Mouse (Mus musculus) intestine, embryonic 16.5 days (tissue): ENCODE results near the gene Lrrc25. TPM values are rescaled to one million over a fixed set of nuclear protein-coding genes. Genes with fewer than 3 reads are reported as not detected.

Experiments used
- ATAC-seq: fragments of 200-750 bp; cut with Nextera tagmentation; 2 replicates; pipeline ENCODE4 v1.8.0; 2017; ENCODE audit warnings: moderate TSS enrichment, moderate library complexity
- H3K27ac ChIP-seq: fragments of 300-500 bp; sonication (generic); 2 replicates; pipeline ENCODE4 v1.5.1; 2014; ENCODE audit warnings: mild to moderate bottlenecking, low read length
- H3K27me3 ChIP-seq: fragments of 300-500 bp; sonication (generic); replicated peaks from 2 replicates; pipeline ENCODE4 v1.6.1; 2014; ENCODE audit warnings: low read length, control low read depth, mixed read lengths; ENCODE audit not compliant: control insufficient read depth, insufficient read depth
- H3K36me3 ChIP-seq: fragments of 300-500 bp; sonication (generic); 2 replicates; pipeline ENCODE4 v1.6.1; 2014; ENCODE audit warnings: low read length, control low read depth; ENCODE audit not compliant: control insufficient read depth, insufficient read depth
- H3K4me1 ChIP-seq: fragments of 300-500 bp; sonication (generic); 2 replicates; pipeline ENCODE4 v1.6.1; 2014; ENCODE audit warnings: low read length, control low read depth, mixed read lengths; ENCODE audit not compliant: control insufficient read depth, insufficient read depth
- H3K4me2 ChIP-seq: fragments of 300-500 bp; sonication (generic); 2 replicates; pipeline ENCODE4 v1.6.1; 2014; ENCODE audit warnings: low read depth, low read length, control low read depth
- H3K4me3 ChIP-seq: fragments of 300-500 bp; sonication (generic); 2 replicates; pipeline ENCODE4 v1.5.1; 2014; ENCODE audit warnings: mild to moderate bottlenecking, low read length
- H3K9ac ChIP-seq: fragments of 300-500 bp; sonication (generic); 2 replicates; pipeline ENCODE4 v1.6.1; 2014; ENCODE audit warnings: low read depth, low read length
- H3K9me3 ChIP-seq: fragments of 300-500 bp; sonication (generic); 2 replicates; pipeline ENCODE4 v1.6.1; 2016; ENCODE audit warnings: low read length, control low read depth; ENCODE audit not compliant: control insufficient read depth
- WGBS: fragments of 180-500 bp; shearing (Covaris S2); extraction: QIAGEN DNeasy Blood & Tissue Kit; methylation state at CpG from one replicate; pipeline ENCODE4 v1.1.7; 2014; 5-methylcytosine and 5-hydroxymethylcytosine counted together
- polyA plus RNA-seq: library from polyadenylated mRNA; unstranded; fragments of >200 nt; fragmentation: Nextera tagmentation; extraction: Ambion mirVana; gene quantifications from 2 replicates; pipeline ENCODE4 v1.2.1, GENCODE M21; 2015

The Lrrc25 gene
- polyA plus RNA-seq, 1 experiment from 2014 or later = 3.0 TPM

DNA sequence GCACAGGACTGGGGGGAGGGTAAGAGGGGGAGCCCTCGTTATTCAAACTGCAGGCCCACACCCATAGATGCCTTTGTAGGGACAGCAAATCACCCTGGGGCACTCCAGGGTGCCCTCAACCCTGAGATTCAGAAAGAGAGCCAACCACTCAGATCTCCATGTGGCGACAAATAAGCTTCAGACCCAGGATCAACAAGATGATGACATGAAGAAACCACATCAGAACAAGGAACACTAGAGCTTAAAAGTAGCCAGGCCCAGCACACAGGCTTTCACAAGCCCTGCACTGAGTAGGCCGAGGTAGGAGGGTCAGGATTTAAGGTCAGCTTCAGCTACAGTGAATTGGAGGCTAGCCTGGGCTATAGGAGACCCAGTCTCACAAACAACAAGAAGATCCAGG, 33.0 kb downstream of the Lrrc25 start:
- 59% methylated on average over 3 of the region's 3 CpGs for WGBS
- Histone ChIP-seq H3K27ac (peak overlapping the region; percentile 81), H3K4me2 (no peak overlapping the region), H3K4me3 (no peak overlapping the region), H3K27me3 (no peaks in the 10 kb centered on the region), H3K36me3 (peaks cover 12% of the 10 kb centered on the region; the same call in 1 of the 2 replicates), H3K9ac (peak overlapping the region; percentile 48; the same call in 1 of the 2 replicates), H3K9me3 (no peaks in the 10 kb centered on the region), H3K4me1 (peaks cover 47% of the 10 kb centered on the region)
- ATAC-seq = peak; percentile 8; the same call in 1 of the 2 replicates

DNA sequence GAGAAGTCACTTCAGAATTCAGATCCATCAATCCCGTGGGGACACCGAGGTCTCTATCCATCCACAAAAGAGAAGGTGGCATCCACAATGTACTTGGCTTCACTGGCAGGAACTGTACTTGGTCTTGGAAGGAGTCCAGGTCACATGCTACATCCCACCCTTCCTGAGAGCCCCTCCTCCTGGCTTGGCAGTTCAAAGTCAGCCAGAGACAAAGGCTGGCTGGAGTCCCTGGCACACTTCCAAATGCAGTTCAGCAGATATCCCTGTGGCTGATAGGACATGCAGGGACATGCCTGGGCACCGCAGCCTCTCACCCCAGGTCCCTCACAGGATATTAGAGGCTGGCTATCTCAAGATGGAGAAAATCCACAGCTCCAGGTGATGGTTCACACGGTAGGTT, 33.4 kb downstream of the Lrrc25 start:
- Histone ChIP-seq H3K4me1 (peaks cover 47% of the 10 kb centered on the region), H3K27me3 (no peaks in the 10 kb centered on the region), H3K4me3 (no peak overlapping the region), H3K9ac (peak overlapping the region; percentile 48), H3K9me3 (no peaks in the 10 kb centered on the region), H3K36me3 (peaks cover 12% of the 10 kb centered on the region; the same call in 1 of the 2 replicates), H3K4me2 (no peak overlapping the region), H3K27ac (peak overlapping the region; percentile 81)
- peak; percentile 82 for ATAC-seq
- 48% methylated on average over 4 of the region's 4 CpGs for WGBS

DNA sequence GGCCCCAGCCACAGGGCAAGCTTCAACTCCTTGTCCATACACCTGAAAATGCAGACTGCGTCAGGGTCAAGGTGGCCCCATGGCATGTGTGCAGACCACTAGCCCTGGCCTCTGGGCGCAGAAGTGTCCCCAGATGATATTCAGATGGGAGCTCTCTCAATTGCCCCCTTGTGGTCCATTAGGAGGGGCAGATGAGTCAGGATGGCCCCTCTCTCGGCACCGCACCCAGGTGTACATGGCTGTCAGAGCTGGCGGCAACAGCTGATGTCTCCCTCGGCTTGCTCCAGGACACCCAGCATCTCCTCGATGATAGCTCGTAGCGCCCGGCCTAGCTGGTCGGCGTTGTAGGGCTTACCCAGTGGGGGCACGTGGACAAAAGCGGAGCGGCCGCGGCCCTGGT, 34.4 kb downstream of the Lrrc25 start:
- Histone ChIP-seq H3K27me3 (no peaks in the 10 kb centered on the region), H3K36me3 (peaks cover 12% of the 10 kb centered on the region; the same call in 1 of the 2 replicates), H3K9ac (0 out of 2 replicates have a peak overlapping the region, but pooled peaks have one; percentile 48), H3K9me3 (no peaks in the 10 kb centered on the region), H3K4me1 (peaks cover 47% of the 10 kb centered on the region), H3K4me3 (no peak overlapping the region), H3K4me2 (no peak overlapping the region), H3K27ac (peak overlapping the region; percentile 81)
- ATAC-seq = no peak
- WGBS = 87% methylated on average over 17 of the region's 17 CpGs

DNA sequence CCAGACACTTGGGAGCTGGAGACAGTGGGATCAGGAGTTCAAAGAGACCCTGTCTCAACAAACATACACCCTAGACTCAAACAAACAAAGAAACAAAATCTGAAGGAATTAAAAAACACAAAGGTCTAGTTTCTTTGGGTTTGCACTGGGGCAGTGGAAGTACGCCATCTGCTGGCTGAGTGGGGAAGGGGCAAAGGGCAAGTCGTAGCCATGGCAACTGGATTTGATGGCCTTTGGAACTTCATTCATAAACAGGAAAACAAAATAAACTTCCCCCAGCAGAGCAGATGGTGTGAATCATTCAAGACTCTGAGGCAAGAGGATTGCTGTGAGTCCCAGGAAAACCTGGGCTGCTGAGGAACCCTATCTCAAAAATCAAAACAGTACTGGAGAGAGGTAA, 37.3 kb downstream of the Lrrc25 start:
- Histone ChIP-seq H3K36me3 (peaks cover 17% of the 10 kb centered on the region), H3K27ac (peak overlapping the region; percentile 23; the same call in 1 of the 2 replicates)
- no peak for ATAC-seq

DNA sequence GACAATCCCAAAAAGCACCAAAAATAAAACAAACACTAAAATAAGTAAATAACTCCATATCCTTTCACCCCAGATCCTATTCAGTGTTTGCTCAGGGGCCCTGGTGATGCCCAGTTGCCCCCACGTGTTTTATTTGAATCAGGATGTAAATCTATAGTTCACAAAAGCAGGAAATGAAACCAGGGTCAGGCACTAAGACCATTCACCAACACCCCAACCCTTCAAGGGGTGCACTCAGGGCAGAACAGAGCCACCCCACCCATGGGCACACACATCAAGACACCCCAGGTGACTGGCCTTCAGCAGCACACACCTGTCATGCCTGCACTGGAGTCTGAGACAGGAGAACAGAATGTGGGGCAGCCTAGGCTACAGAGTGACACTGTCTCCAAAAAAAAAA, 38.2 kb downstream of the Lrrc25 start:
- WGBS = 68% methylated on average over 1 of the region's 1 CpGs
- H3K36me3 ChIP-seq = peaks cover 17% of the 10 kb centered on the region
- H3K9me3 ChIP-seq = no peaks in the 10 kb centered on the region
- no peak overlapping the region for H3K4me3 ChIP-seq
- peaks cover 38% of the 10 kb centered on the region for H3K4me1 ChIP-seq
- H3K27me3 ChIP-seq = no peaks in the 10 kb centered on the region
- H3K4me2 ChIP-seq = no peak overlapping the region
- ATAC-seq = no peak
- no peak overlapping the region for H3K9ac ChIP-seq
- no peak overlapping the region for H3K27ac ChIP-seq

More for the DNA sequence above, 37.3 kb downstream of the Lrrc25 start:
- Histone ChIP-seq H3K4me1 (peaks cover 39% of the 10 kb centered on the region), H3K27me3 (no peaks in the 10 kb centered on the region), H3K4me2 (no peak overlapping the region), H3K9ac (no peak overlapping the region), H3K4me3 (no peak overlapping the region), H3K9me3 (no peaks in the 10 kb centered on the region)
- WGBS = 52% methylated on average over 2 of the region's 2 CpGs

- Histone ChIP-seq H3K9me3 (no peaks in the 10 kb centered on the region), H3K36me3 (peaks cover 15% of the 10 kb centered on the region), H3K27me3 (no peaks in the 10 kb centered on the region), H3K4me3 (no peak overlapping the region), H3K4me2 (no peak overlapping the region), H3K27ac (no peak overlapping the region), H3K9ac (no peak overlapping the region), H3K4me1 (peaks cover 31% of the 10 kb centered on the region)
- WGBS = 67% methylated on average over 2 of the region's 2 CpGs
- no peak for ATAC-seq
Observed at GRCm38 (mm10) chr8:70655469-70655868, 39.5 kb downstream of the Lrrc25 start.

DNA sequence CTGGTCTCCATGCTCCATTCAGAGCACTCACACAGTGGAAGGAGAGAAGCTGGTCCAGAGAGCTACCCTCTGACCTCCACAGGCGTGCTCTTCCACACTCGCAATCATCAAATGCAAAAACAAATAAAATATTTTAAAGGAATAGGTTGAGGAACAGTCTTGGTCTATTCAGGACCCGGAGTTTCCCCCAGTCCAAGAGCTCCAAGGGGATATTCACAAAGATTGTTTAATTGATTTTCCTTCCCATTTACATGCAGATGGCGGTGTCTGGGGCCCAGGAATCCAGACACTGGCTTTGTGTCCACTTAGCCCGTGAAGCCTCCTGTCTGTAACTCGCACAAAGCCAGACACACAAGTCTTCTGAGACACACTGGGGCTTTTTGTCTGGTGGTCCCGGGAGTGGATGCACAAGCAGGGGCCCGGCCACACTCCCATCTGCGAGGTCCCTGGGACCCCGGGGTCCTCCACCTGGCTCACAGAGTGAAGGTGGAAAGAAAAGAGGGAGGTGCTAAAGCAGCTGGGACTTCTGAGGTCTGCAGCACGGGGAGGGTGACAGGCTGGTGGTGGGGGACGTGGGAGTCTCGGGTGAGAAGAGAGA, 40.3 kb downstream of the Lrrc25 start:
- no peak for ATAC-seq
- no peak overlapping the region for H3K4me3 ChIP-seq
- no peaks in the 10 kb centered on the region for H3K27me3 ChIP-seq
- no peaks in the 10 kb centered on the region for H3K9me3 ChIP-seq
- H3K27ac ChIP-seq = no peak overlapping the region
- 72% methylated on average over 13 of the region's 13 CpGs for WGBS
- no peak overlapping the region for H3K9ac ChIP-seq
- H3K36me3 ChIP-seq = peaks cover 10% of the 10 kb centered on the region
- H3K4me2 ChIP-seq = no peak overlapping the region
- H3K4me1 ChIP-seq = peaks cover 31% of the 10 kb centered on the region

DNA sequence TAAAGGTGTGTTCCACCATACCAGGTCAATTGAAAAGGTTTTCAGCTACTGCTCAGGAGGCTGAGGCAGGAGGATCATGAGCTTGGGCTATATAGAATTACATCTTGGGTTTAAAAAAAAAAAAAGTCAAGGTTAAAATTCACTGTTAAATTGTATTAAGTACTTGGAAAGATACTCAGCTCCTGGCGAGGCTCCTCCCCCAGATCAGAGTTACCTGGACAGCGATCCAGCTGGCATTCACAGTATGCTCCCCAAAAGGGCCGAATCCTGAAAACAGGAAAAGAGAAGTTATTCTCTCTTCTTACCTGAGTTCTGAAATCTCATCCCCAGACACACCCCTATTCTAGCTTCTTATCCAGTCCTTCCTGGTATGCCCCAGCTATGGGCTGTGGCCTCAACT, 41.3 kb downstream of the Lrrc25 start:
- H3K36me3 ChIP-seq = peaks cover 6% of the 10 kb centered on the region
- peak overlapping the region; percentile 95 for H3K4me2 ChIP-seq
- H3K27me3 ChIP-seq = no peaks in the 10 kb centered on the region
- peak overlapping the region; percentile 49; the same call in 1 of the 2 replicates for H3K27ac ChIP-seq
- no peaks in the 10 kb centered on the region for H3K9me3 ChIP-seq
- peaks cover 31% of the 10 kb centered on the region for H3K4me1 ChIP-seq
- ATAC-seq = no peak
- 88% methylated on average over 3 of the region's 3 CpGs for WGBS
- H3K4me3 ChIP-seq = no peak overlapping the region
- peak overlapping the region; percentile 48; the same call in 1 of the 2 replicates for H3K9ac ChIP-seq

DNA sequence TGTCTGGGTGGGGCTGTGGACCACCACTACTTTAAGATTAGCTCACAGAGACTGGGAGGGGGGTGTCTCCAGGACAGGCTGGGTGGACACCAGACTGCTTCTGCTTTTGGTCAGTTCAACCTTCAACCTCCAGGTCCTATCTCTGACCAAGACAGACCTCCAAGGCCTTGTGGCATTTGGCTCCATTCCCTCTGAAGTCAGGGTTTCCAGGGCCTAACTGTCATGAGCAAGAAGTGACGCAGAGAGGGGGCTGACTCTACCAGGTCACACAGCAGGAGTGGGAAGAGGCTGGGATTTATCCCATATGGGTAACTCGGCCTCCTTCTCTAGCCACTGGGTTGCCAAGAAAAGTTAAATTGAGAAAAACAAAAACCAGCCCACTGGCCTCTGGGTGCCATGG, 41.8 kb downstream of the Lrrc25 start:
- Histone ChIP-seq H3K9ac (peak overlapping the region; percentile 48), H3K27me3 (no peaks in the 10 kb centered on the region), H3K36me3 (peaks cover 5% of the 10 kb centered on the region), H3K9me3 (no peaks in the 10 kb centered on the region), H3K4me2 (peak overlapping the region; percentile 95), H3K4me1 (peaks cover 31% of the 10 kb centered on the region), H3K4me3 (no peak overlapping the region; the same call in 1 of the 2 replicates), H3K27ac (peak overlapping the region; percentile 49; the same call in 1 of the 2 replicates)
- WGBS = 86% methylated on average over 2 of the region's 2 CpGs
- ATAC-seq = no peak
